Mouse (Mus musculus) heart, embryonic 15.5 days (tissue): ENCODE measurements around the gene Cd72. TPM values are rescaled to one million over a fixed set of nuclear protein-coding genes. Genes with fewer than 3 reads are reported as not detected.

Experiments used
- ATAC-seq: fragments of 200-750 bp; cut with Nextera tagmentation; replicated peaks from 2 replicates; pipeline ENCODE4 v1.8.0; 2017; ENCODE audit warnings: low read depth, moderate TSS enrichment; ENCODE audit not compliant: insufficient number of reproducible peaks, insufficient read depth, low FRiP score
- H3K27ac ChIP-seq: fragments of 300-500 bp; sonication (generic); 2 replicates; pipeline ENCODE4 v1.5.1; 2015; ENCODE audit warnings: mild to moderate bottlenecking, inconsistent platforms
- H3K27me3 ChIP-seq: fragments of 300-500 bp; sonication (generic); 2 replicates; pipeline ENCODE4 v1.6.1; 2015; ENCODE audit warnings: inconsistent platforms
- H3K36me3 ChIP-seq: fragments of 300-500 bp; sonication (generic); 2 replicates; pipeline ENCODE4 v1.6.1; 2015; ENCODE audit warnings: mild to moderate bottlenecking, inconsistent platforms
- H3K4me1 ChIP-seq: fragments of 300-500 bp; sonication (generic); replicated peaks from 2 replicates; pipeline ENCODE4 v1.6.1; 2015; ENCODE audit warnings: inconsistent platforms
- H3K4me2 ChIP-seq: fragments of 300-500 bp; sonication (generic); 2 replicates; pipeline ENCODE4 v1.6.1; 2015; ENCODE audit warnings: inconsistent platforms, mild to moderate bottlenecking, moderate library complexity
- H3K4me3 ChIP-seq: fragments of 300-500 bp; sonication (generic); 2 replicates; pipeline ENCODE4 v1.5.1; 2015; ENCODE audit warnings: mild to moderate bottlenecking, inconsistent platforms
- H3K9ac ChIP-seq: fragments of 300-500 bp; sonication (generic); 2 replicates; pipeline ENCODE4 v1.6.1; 2015; ENCODE audit warnings: mild to moderate bottlenecking, inconsistent platforms
- H3K9me3 ChIP-seq: fragments of 300-500 bp; sonication (generic); replicated peaks from 2 replicates; pipeline ENCODE4 v1.6.1; 2016; ENCODE audit warnings: inconsistent platforms
- WGBS: fragments of 180-500 bp; shearing (Covaris S2); methylation state at CpG from one replicate; pipeline ENCODE4 v1.1.7; 2015; ENCODE audit warnings: mixed read lengths; 5-methylcytosine and 5-hydroxymethylcytosine counted together
- polyA plus RNA-seq: library from polyadenylated mRNA; unstranded; fragments of >200 nt; fragmentation: Nextera tagmentation; extraction: Ambion mirVana; gene quantifications from 2 replicates; pipeline ENCODE4 v1.2.1, GENCODE M21; 2015

Cd72 gene
- polyA plus RNA-seq, 1 experiment from 2014 or later: 2.1 TPM

GRCm38 (mm10) chr4:43477857-43478533 lies 23.6 kb upstream of the Cd72 start:
- Histone ChIP-seq H3K27me3 (no peaks in the 10 kb centered on the region), H3K27ac (peak overlapping the region; percentile 61), H3K4me1 (peaks cover 13% of the 10 kb centered on the region), H3K4me2 (peak overlapping the region; percentile 63), H3K9me3 (no peaks in the 10 kb centered on the region), H3K36me3 (no peaks in the 10 kb centered on the region), H3K4me3 (peak overlapping the region; percentile 47), H3K9ac (peak overlapping the region; percentile 41; the same call in 1 of the 2 replicates)
- 19% methylated on average over 11 of the region's 11 CpGs for WGBS
- ATAC-seq: peak; percentile 86

GRCm38 (mm10) chr4:43476604-43477003 lies 22.2 kb upstream of the Cd72 start:
- H3K36me3 ChIP-seq: no peaks in the 10 kb centered on the region
- WGBS: 83% methylated on average over 6 of the region's 6 CpGs
- no peak overlapping the region for H3K4me3 ChIP-seq
- no peaks in the 10 kb centered on the region for H3K9me3 ChIP-seq
- H3K27ac ChIP-seq: no peak overlapping the region
- H3K9ac ChIP-seq: no peak overlapping the region
- H3K4me2 ChIP-seq: no peak overlapping the region
- ATAC-seq: no peak
- peaks cover 11% of the 10 kb centered on the region for H3K4me1 ChIP-seq
- H3K27me3 ChIP-seq: no peaks in the 10 kb centered on the region

- WGBS: 62% methylated on average over 1 of the region's 1 CpGs
- no peak overlapping the region for H3K9ac ChIP-seq
These were observed 19.2 kb upstream of the Cd72 start for GRCm38 (mm10) chr4:43473636-43474035.

GRCm38 (mm10) chr4:43470301-43470700 lies 15.9 kb upstream of the Cd72 start:
- H3K4me3 ChIP-seq: no peak overlapping the region
- H3K4me2 ChIP-seq: no peak overlapping the region
- no peaks in the 10 kb centered on the region for H3K36me3 ChIP-seq
- no peaks in the 10 kb centered on the region for H3K4me1 ChIP-seq
- ATAC-seq: no peak
- 88% methylated on average over 10 of the region's 10 CpGs for WGBS
- no peak overlapping the region for H3K9ac ChIP-seq
- no peak overlapping the region for H3K27ac ChIP-seq
- H3K27me3 ChIP-seq: no peaks in the 10 kb centered on the region
- no peaks in the 10 kb centered on the region for H3K9me3 ChIP-seq

More at GRCm38 (mm10) chr4:43473636-43474035, 19.2 kb upstream of the Cd72 start:
- Histone ChIP-seq H3K9me3 (no peaks in the 10 kb centered on the region), H3K4me3 (no peak overlapping the region), H3K36me3 (no peaks in the 10 kb centered on the region), H3K27me3 (no peaks in the 10 kb centered on the region), H3K4me1 (peaks cover 3% of the 10 kb centered on the region), H3K27ac (no peak overlapping the region), H3K4me2 (no peak overlapping the region)
- no peak for ATAC-seq

- ATAC-seq: no peak
- no peaks in the 10 kb centered on the region for H3K4me1 ChIP-seq
- WGBS: 85% methylated on average over 7 of the region's 7 CpGs
- no peak overlapping the region for H3K9ac ChIP-seq
- H3K27ac ChIP-seq: no peak overlapping the region
- no peaks in the 10 kb centered on the region for H3K36me3 ChIP-seq
- H3K4me3 ChIP-seq: no peak overlapping the region
- H3K9me3 ChIP-seq: no peaks in the 10 kb centered on the region
- H3K27me3 ChIP-seq: no peaks in the 10 kb centered on the region
- H3K4me2 ChIP-seq: no peak overlapping the region
These were observed 12.4 kb upstream of the Cd72 start for GRCm38 (mm10) chr4:43466872-43467271.

GRCm38 (mm10) chr4:43465935-43466334 lies 11.5 kb upstream of the Cd72 start:
- H3K9me3 ChIP-seq: no peaks in the 10 kb centered on the region
- H3K27ac ChIP-seq: no peak overlapping the region
- H3K9ac ChIP-seq: no peak overlapping the region
- no peak overlapping the region for H3K4me2 ChIP-seq
- no peak overlapping the region for H3K4me3 ChIP-seq
- H3K36me3 ChIP-seq: no peaks in the 10 kb centered on the region
- H3K27me3 ChIP-seq: no peaks in the 10 kb centered on the region
- no peaks in the 10 kb centered on the region for H3K4me1 ChIP-seq
- ATAC-seq: no peak
- 76% methylated on average over 6 of the region's 6 CpGs for WGBS

GRCm38 (mm10) chr4:43463102-43463501 lies 8.7 kb upstream of the Cd72 start:
- no peak overlapping the region for H3K9ac ChIP-seq
- 76% methylated on average over 5 of the region's 5 CpGs for WGBS
- no peaks in the 10 kb centered on the region for H3K9me3 ChIP-seq

GRCm38 (mm10) chr4:43457124-43457523 lies 2.7 kb upstream of the Cd72 start:
- H3K27ac ChIP-seq: no peak overlapping the region
- H3K36me3 ChIP-seq: no peaks in the 10 kb centered on the region
- H3K9ac ChIP-seq: no peak overlapping the region
- peaks cover 22% of the 10 kb centered on the region for H3K4me1 ChIP-seq
- 11% methylated on average over 8 of the region's 8 CpGs for WGBS
- H3K27me3 ChIP-seq: peaks cover 34% of the 10 kb centered on the region
- no peak for ATAC-seq
- no peaks in the 10 kb centered on the region for H3K9me3 ChIP-seq
- no peak overlapping the region for H3K4me3 ChIP-seq
- H3K4me2 ChIP-seq: no peak overlapping the region

More at GRCm38 (mm10) chr4:43463102-43463501, 8.7 kb upstream of the Cd72 start:
- Histone ChIP-seq H3K27me3 (no peaks in the 10 kb centered on the region), H3K4me2 (no peak overlapping the region), H3K27ac (no peak overlapping the region), H3K4me3 (no peak overlapping the region), H3K36me3 (no peaks in the 10 kb centered on the region), H3K4me1 (no peaks in the 10 kb centered on the region)
- no peak for ATAC-seq

GRCm38 (mm10) chr4:43456470-43456869 lies 2.0 kb upstream of the Cd72 start:
- Histone ChIP-seq H3K9ac (no peak overlapping the region), H3K9me3 (no peaks in the 10 kb centered on the region), H3K4me2 (no peak overlapping the region), H3K36me3 (no peaks in the 10 kb centered on the region), H3K4me3 (no peak overlapping the region), H3K27ac (no peak overlapping the region), H3K4me1 (peaks cover 23% of the 10 kb centered on the region), H3K27me3 (peaks cover 34% of the 10 kb centered on the region)
- WGBS: 23% methylated on average over 4 of the region's 4 CpGs
- ATAC-seq: no peak

GRCm38 (mm10) chr4:43453413-43453812 lies 1.0 kb downstream of the Cd72 start:
- Histone ChIP-seq H3K27ac (no peak overlapping the region), H3K4me1 (peaks cover 23% of the 10 kb centered on the region), H3K9me3 (no peaks in the 10 kb centered on the region), H3K27me3 (peaks cover 37% of the 10 kb centered on the region), H3K4me3 (peak overlapping the region; percentile 23), H3K4me2 (peak overlapping the region; percentile 60), H3K36me3 (no peaks in the 10 kb centered on the region), H3K9ac (peak overlapping the region; percentile 31; the same call in 1 of the 2 replicates)
- ATAC-seq: no peak
- WGBS: under 1% methylated on average over 18 of the region's 18 CpGs

GRCm38 (mm10) chr4:43452315-43452714 lies 2.1 kb downstream of the Cd72 start:
- peaks cover 37% of the 10 kb centered on the region for H3K27me3 ChIP-seq
- peaks cover 11% of the 10 kb centered on the region for H3K36me3 ChIP-seq
- no peak overlapping the region for H3K27ac ChIP-seq
- no peak overlapping the region for H3K4me3 ChIP-seq
- H3K4me2 ChIP-seq: peak overlapping the region; percentile 17; the same call in 1 of the 2 replicates
- H3K4me1 ChIP-seq: peaks cover 23% of the 10 kb centered on the region
- no peak overlapping the region for H3K9ac ChIP-seq
- WGBS: 40% methylated on average over 11 of the region's 11 CpGs
- no peaks in the 10 kb centered on the region for H3K9me3 ChIP-seq
- no peak for ATAC-seq

GRCm38 (mm10) chr4:43448554-43448953 lies 5.9 kb downstream of the Cd72 start:
- H3K27ac ChIP-seq: no peak overlapping the region
- ATAC-seq: no peak

More at GRCm38 (mm10) chr4:43448554-43448953, 5.9 kb downstream of the Cd72 start:
- peaks cover 23% of the 10 kb centered on the region for H3K4me1 ChIP-seq
- peaks cover 13% of the 10 kb centered on the region; the same call in 1 of the 2 replicates for H3K27me3 ChIP-seq
- no peak overlapping the region for H3K4me3 ChIP-seq
- H3K9ac ChIP-seq: no peak overlapping the region
- H3K4me2 ChIP-seq: no peak overlapping the region
- WGBS: 84% methylated on average over 3 of the region's 3 CpGs
- H3K36me3 ChIP-seq: peaks cover 35% of the 10 kb centered on the region
- H3K9me3 ChIP-seq: no peaks in the 10 kb centered on the region
